Mouse (Mus musculus): ENCODE measurements at regions not wholly inside any gene's neighbourhood (a gene's known extent, or its start where the extent isn't known, plus 50 kb on each side); places are given as distances from the start of the nearest gene placed in this dataset.
"Not testable (repeated sequence)": the region's sequence is repeated elsewhere in the genome, so short reads cannot be mapped to it uniquely, and the experiment has no call there.

- no peak for TF ChIP-seq CTCF (IDR thresholded peaks at IDR 0.05)
- TF ChIP-seq POLR2A (IDR thresholded peaks at IDR 0.05; ENCODE audit: insufficient read depth, low read depth, low read length) = no peak
- TF ChIP-seq EP300 (IDR thresholded peaks at IDR 0.05; ENCODE audit: insufficient read depth, low read depth, low read length) = no peak
- intact Hi-C loops (cut with DNase I) = no loop called here
- 79% methylated on average over 6 of the region's 6 CpGs for WGBS
Observed at GRCm38 (mm10) chr7:82098136-82098535, 75.5 kb upstream of the Sh3gl3 start.

DNA sequence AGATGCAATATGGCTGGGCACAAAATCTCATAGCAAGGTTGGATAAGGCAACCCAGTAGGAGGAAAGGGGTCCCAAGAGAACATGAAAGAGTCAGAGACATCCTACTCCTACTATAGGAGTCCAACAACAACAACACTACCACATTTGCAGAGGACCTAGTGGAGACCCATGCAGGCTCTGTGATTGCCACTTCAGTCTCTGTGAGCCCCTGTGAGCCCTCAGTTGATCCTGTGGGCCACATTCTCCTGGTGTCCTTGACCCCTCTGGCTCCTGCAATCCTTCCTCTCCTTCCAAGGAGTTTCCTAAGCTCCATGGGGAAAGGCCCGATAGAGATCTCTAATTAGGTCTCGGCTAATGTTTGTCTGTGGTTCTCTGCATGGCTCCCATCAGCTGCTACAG lies 72.3 kb upstream of the Sh3gl3 start:
- TF ChIP-seq EP300 (IDR thresholded peaks at IDR 0.05; ENCODE audit: insufficient read depth, low read depth, low read length) (no peak), CTCF (IDR thresholded peaks at IDR 0.05) (no peak), POLR2A (IDR thresholded peaks at IDR 0.05; ENCODE audit: insufficient read depth, low read depth, low read length) (no peak)
- 88% methylated on average over 2 of the region's 2 CpGs for WGBS
- no peaks in the 10 kb centered on the region for H3K36me3 ChIP-seq (ENCODE audit: control insufficient read depth, insufficient read depth, low read length)
- H3K79me2 ChIP-seq (replicated peaks; ENCODE audit: control insufficient read depth, insufficient read depth, low read length) = no peaks in the 10 kb centered on the region
- H3K4me1 ChIP-seq (ENCODE audit: control insufficient read depth, insufficient read depth, low read length) = no peaks in the 10 kb centered on the region
- DNase-seq = peak in 1 of 2 experiments; percentile 4
- H3K27me3 ChIP-seq (ENCODE audit: control insufficient read depth, insufficient read depth, low read length) = no peaks in the 10 kb centered on the region
- intact Hi-C loops (cut with DNase I) = no loop called here
- H3K4me3 ChIP-seq = no peak overlapping the region
- no peak overlapping the region for H3K27ac ChIP-seq
- H3K9ac ChIP-seq (ENCODE audit: low read depth, low read length) = no peak overlapping the region

More at GRCm38 (mm10) chr7:82098136-82098535, 75.5 kb upstream of the Sh3gl3 start:
- Histone ChIP-seq H3K27ac (no peak overlapping the region), H3K27me3 (ENCODE audit: control insufficient read depth, insufficient read depth, low read length) (no peaks in the 10 kb centered on the region), H3K79me2 (replicated peaks; ENCODE audit: control insufficient read depth, insufficient read depth, low read length) (no peaks in the 10 kb centered on the region), H3K4me1 (ENCODE audit: control insufficient read depth, insufficient read depth, low read length) (no peaks in the 10 kb centered on the region), H3K4me3 (no peak overlapping the region), H3K36me3 (ENCODE audit: control insufficient read depth, insufficient read depth, low read length) (no peaks in the 10 kb centered on the region), H3K9ac (ENCODE audit: low read depth, low read length) (no peak overlapping the region)
- no peak for DNase-seq

DNA sequence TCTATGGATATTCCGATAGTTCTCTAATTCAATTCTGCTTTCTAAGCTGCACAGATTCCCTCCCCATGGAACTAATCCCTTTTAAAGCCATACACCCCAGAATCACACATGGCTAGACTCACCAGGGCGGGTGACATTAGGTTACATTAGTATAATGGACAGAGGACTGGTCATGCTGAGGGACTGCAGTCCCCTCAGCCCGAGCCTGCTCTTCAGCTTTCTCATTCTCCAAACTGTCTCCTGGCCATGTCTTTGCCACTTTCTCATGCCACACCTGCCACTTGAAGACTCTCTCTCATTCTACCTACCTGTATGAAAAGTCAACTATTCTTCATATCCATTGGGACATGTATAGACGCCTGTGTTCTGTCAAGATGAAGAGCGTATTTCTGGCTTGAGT lies 68.0 kb upstream of the Sh3gl3 start:
- no peaks in the 10 kb centered on the region for H3K27me3 ChIP-seq (ENCODE audit: control insufficient read depth, insufficient read depth, low read length)
- no peak overlapping the region for H3K4me3 ChIP-seq
- no peak overlapping the region for H3K9ac ChIP-seq (ENCODE audit: low read depth, low read length)
- H3K27ac ChIP-seq = no peak overlapping the region
- no peak for TF ChIP-seq EP300 (IDR thresholded peaks at IDR 0.05; ENCODE audit: insufficient read depth, low read depth, low read length)
- no peak for TF ChIP-seq POLR2A (IDR thresholded peaks at IDR 0.05; ENCODE audit: insufficient read depth, low read depth, low read length)
- TF ChIP-seq CTCF (IDR thresholded peaks at IDR 0.05) = no peak
- no peaks in the 10 kb centered on the region for H3K36me3 ChIP-seq (ENCODE audit: control insufficient read depth, insufficient read depth, low read length)
- no peak for DNase-seq
- H3K79me2 ChIP-seq (replicated peaks; ENCODE audit: control insufficient read depth, insufficient read depth, low read length) = no peaks in the 10 kb centered on the region
- intact Hi-C loops (cut with DNase I) = no loop called here
- 79% methylated on average over 5 of the region's 5 CpGs for WGBS
- H3K4me1 ChIP-seq (ENCODE audit: control insufficient read depth, insufficient read depth, low read length) = no peaks in the 10 kb centered on the region

DNA sequence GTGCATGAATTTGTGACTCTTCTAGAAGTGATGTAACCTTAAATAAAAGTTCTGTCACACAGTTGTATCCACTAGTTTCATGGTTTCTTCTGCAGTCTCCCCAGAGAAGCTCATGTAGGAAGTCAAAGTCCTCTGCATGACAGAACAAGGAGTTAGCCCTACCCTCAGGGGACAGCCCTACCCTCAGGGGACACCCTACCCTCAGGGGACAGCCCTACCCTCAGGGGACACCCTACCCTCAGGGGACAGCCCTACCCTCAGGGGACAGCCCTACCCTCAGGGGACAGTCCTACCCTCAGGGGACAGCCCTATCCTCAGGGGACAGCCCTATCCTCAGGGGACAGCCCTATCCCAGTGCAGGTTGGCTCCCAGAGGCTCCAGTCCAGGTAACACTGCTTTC lies 64.5 kb upstream of the Sh3gl3 start:
- H3K36me3 ChIP-seq (ENCODE audit: control insufficient read depth, insufficient read depth, low read length); intact Hi-C loops (cut with DNase I): not testable (repeated sequence)

DNA sequence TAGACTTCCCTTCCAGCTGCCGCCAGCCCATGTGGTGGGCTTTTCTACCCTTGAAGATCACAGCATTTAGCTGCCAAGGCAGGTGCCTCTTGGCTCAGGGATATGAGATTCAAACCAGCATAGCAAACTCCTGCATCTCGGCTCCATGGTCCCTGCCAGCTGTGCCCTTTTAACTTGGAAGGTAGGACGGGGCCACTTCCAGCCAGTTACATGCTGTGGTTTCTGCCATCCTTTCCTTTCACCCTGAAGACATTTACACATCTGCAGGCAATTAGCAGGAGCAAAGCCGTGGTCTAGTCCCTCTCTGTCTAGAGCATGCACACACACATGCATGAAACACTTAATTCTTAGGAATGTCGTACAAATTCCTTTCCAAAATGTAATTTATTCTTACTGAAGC lies 64.1 kb upstream of the Sh3gl3 start:
- 70% methylated on average over 5 of the region's 5 CpGs for WGBS

More for the DNA sequence above, 64.5 kb upstream of the Sh3gl3 start:
- not testable (repeated sequence) for H3K27ac ChIP-seq; H3K9ac ChIP-seq (ENCODE audit: low read depth, low read length); H3K4me1 ChIP-seq (ENCODE audit: control insufficient read depth, insufficient read depth, low read length); H3K4me3 ChIP-seq; DNase-seq; H3K79me2 ChIP-seq (replicated peaks; ENCODE audit: control insufficient read depth, insufficient read depth, low read length); H3K27me3 ChIP-seq (ENCODE audit: control insufficient read depth, insufficient read depth, low read length)

GRCm38 (mm10) chr7:82109977-82110376 lies 63.7 kb upstream of the Sh3gl3 start:
- no peak overlapping the region for H3K9ac ChIP-seq (ENCODE audit: low read depth, low read length)
- TF ChIP-seq CTCF (IDR thresholded peaks at IDR 0.05) (no peak), POLR2A (IDR thresholded peaks at IDR 0.05; ENCODE audit: insufficient read depth, low read depth, low read length) (no peak), EP300 (IDR thresholded peaks at IDR 0.05; ENCODE audit: insufficient read depth, low read depth, low read length) (no peak)
- DNase-seq = no peak
- 65% methylated on average over 8 of the region's 8 CpGs for WGBS
- no peaks in the 10 kb centered on the region for H3K36me3 ChIP-seq (ENCODE audit: control insufficient read depth, insufficient read depth, low read length)
- H3K4me3 ChIP-seq = no peak overlapping the region
- H3K79me2 ChIP-seq (replicated peaks; ENCODE audit: control insufficient read depth, insufficient read depth, low read length) = no peaks in the 10 kb centered on the region
- H3K4me1 ChIP-seq (ENCODE audit: control insufficient read depth, insufficient read depth, low read length) = no peaks in the 10 kb centered on the region
- no peaks in the 10 kb centered on the region for H3K27me3 ChIP-seq (ENCODE audit: control insufficient read depth, insufficient read depth, low read length)
- no peak overlapping the region for H3K27ac ChIP-seq
- intact Hi-C loops (cut with DNase I) = loop anchor here (10.0 kb wide), 1 partner anchor 315 kb away; no protein-coding TSS in a partner anchor

More for the DNA sequence above, 64.1 kb upstream of the Sh3gl3 start:
- intact Hi-C loops (cut with DNase I) = no loop called here
- no peak for DNase-seq
- Histone ChIP-seq H3K36me3 (ENCODE audit: control insufficient read depth, insufficient read depth, low read length) (no peaks in the 10 kb centered on the region), H3K9ac (ENCODE audit: low read depth, low read length) (no peak overlapping the region), H3K79me2 (replicated peaks; ENCODE audit: control insufficient read depth, insufficient read depth, low read length) (no peaks in the 10 kb centered on the region), H3K27me3 (ENCODE audit: control insufficient read depth, insufficient read depth, low read length) (no peaks in the 10 kb centered on the region), H3K27ac (no peak overlapping the region), H3K4me3 (no peak overlapping the region), H3K4me1 (ENCODE audit: control insufficient read depth, insufficient read depth, low read length) (no peaks in the 10 kb centered on the region)
- TF ChIP-seq EP300 (IDR thresholded peaks at IDR 0.05; ENCODE audit: insufficient read depth, low read depth, low read length) = no peak

Data from heart, adult 2 months (tissue).